Mouse (Mus musculus): ENCODE measurements around the gene Pcdh7. TPM values are rescaled to one million over a fixed set of nuclear protein-coding genes. Genes with fewer than 3 reads are reported as not detected.

Gene Pcdh7
- polyA plus RNA-seq, 1 experiment = 3.6 TPM

- no peak for DNase-seq
- Histone ChIP-seq H3K4me3 (ENCODE audit: control insufficient read depth, insufficient read depth, low read length) (no peak overlapping the region), H3K27me3 (ENCODE audit: control insufficient read depth, insufficient read depth, low read length) (no peaks in the 10 kb centered on the region), H3K4me1 (replicated peaks; ENCODE audit: control insufficient read depth, insufficient read depth, low read length) (no peaks in the 10 kb centered on the region), H3K36me3 (ENCODE audit: control insufficient read depth, insufficient read depth, low read length) (no peaks in the 10 kb centered on the region), H3K27ac (ENCODE audit: control insufficient read depth, insufficient read depth, low read length) (no peak overlapping the region)
- 98% methylated on average over 5 of the region's 5 CpGs for WGBS
- TF ChIP-seq CTCF (IDR thresholded peaks at IDR 0.05; ENCODE audit: borderline replicate concordance, control insufficient read depth, extremely low read depth, insufficient read depth, low read length, poor library complexity) (no peak), POLR2A (IDR thresholded peaks at IDR 0.05; ENCODE audit: control insufficient read depth, extremely low read depth, insufficient read depth, low read length, poor library complexity) (no peak)
Observed at GRCm38 (mm10) chr5:57931331-57931730, 213.6 kb downstream of the Pcdh7 start.

GRCm38 (mm10) chr5:57931738-57932137 lies 214.0 kb downstream of the Pcdh7 start:
- no peaks in the 10 kb centered on the region for H3K27me3 ChIP-seq (ENCODE audit: control insufficient read depth, insufficient read depth, low read length)
- H3K36me3 ChIP-seq (ENCODE audit: control insufficient read depth, insufficient read depth, low read length) = no peaks in the 10 kb centered on the region
- no peak for TF ChIP-seq CTCF (IDR thresholded peaks at IDR 0.05; ENCODE audit: borderline replicate concordance, control insufficient read depth, extremely low read depth, insufficient read depth, low read length, poor library complexity)
- TF ChIP-seq POLR2A (IDR thresholded peaks at IDR 0.05; ENCODE audit: control insufficient read depth, extremely low read depth, insufficient read depth, low read length, poor library complexity) = no peak
- H3K4me1 ChIP-seq (replicated peaks; ENCODE audit: control insufficient read depth, insufficient read depth, low read length) = no peaks in the 10 kb centered on the region
- DNase-seq = no peak
- H3K27ac ChIP-seq (ENCODE audit: control insufficient read depth, insufficient read depth, low read length) = no peak overlapping the region
- 97% methylated on average over 5 of the region's 5 CpGs for WGBS
- H3K4me3 ChIP-seq (ENCODE audit: control insufficient read depth, insufficient read depth, low read length) = no peak overlapping the region

- DNase-seq = no peak
- H3K27ac ChIP-seq (ENCODE audit: control insufficient read depth, insufficient read depth, low read length) = no peak overlapping the region
- no peak overlapping the region for H3K4me3 ChIP-seq (ENCODE audit: control insufficient read depth, insufficient read depth, low read length)
- TF ChIP-seq POLR2A (IDR thresholded peaks at IDR 0.05; ENCODE audit: control insufficient read depth, extremely low read depth, insufficient read depth, low read length, poor library complexity) = no peak
- TF ChIP-seq CTCF (IDR thresholded peaks at IDR 0.05; ENCODE audit: borderline replicate concordance, control insufficient read depth, extremely low read depth, insufficient read depth, low read length, poor library complexity) = no peak
- H3K36me3 ChIP-seq (ENCODE audit: control insufficient read depth, insufficient read depth, low read length) = no peaks in the 10 kb centered on the region
- H3K27me3 ChIP-seq (ENCODE audit: control insufficient read depth, insufficient read depth, low read length) = no peaks in the 10 kb centered on the region
- WGBS = 97% methylated on average over 2 of the region's 2 CpGs
- H3K4me1 ChIP-seq (replicated peaks; ENCODE audit: control insufficient read depth, insufficient read depth, low read length) = no peaks in the 10 kb centered on the region
Observed at GRCm38 (mm10) chr5:57934666-57935065, 216.9 kb downstream of the Pcdh7 start.

GRCm38 (mm10) chr5:57940457-57940856 lies 222.7 kb downstream of the Pcdh7 start:
- DNase-seq = no peak
- no peaks in the 10 kb centered on the region for H3K4me1 ChIP-seq (replicated peaks; ENCODE audit: control insufficient read depth, insufficient read depth, low read length)
- H3K4me3 ChIP-seq (ENCODE audit: control insufficient read depth, insufficient read depth, low read length) = no peak overlapping the region
- H3K36me3 ChIP-seq (ENCODE audit: control insufficient read depth, insufficient read depth, low read length) = no peaks in the 10 kb centered on the region
- 88% methylated on average over 3 of the region's 3 CpGs for WGBS
- TF ChIP-seq CTCF (IDR thresholded peaks at IDR 0.05; ENCODE audit: borderline replicate concordance, control insufficient read depth, extremely low read depth, insufficient read depth, low read length, poor library complexity) = no peak
- H3K27ac ChIP-seq (ENCODE audit: control insufficient read depth, insufficient read depth, low read length) = no peak overlapping the region
- no peaks in the 10 kb centered on the region for H3K27me3 ChIP-seq (ENCODE audit: control insufficient read depth, insufficient read depth, low read length)

DNA sequence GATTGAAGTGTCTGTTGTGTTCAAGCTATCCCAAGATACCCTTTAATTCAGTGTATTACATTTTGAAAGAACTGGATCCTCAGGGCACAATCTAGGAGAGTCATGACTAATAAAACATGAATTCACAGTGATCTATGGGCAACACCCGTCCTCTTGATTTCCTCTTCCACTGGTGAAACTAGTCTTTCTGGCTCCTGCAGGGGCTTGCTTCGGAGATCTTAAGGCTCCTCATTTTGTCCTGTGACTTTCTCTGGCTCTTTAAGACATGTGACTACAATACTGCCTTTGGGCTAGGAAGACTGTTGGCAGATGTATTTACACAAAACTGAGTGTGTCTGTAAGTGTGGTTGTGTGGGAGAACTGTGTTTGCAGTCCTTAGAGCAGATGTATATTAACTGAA lies 225.4 kb downstream of the Pcdh7 start:
- TF ChIP-seq CTCF (IDR thresholded peaks at IDR 0.05; ENCODE audit: borderline replicate concordance, control insufficient read depth, extremely low read depth, insufficient read depth, low read length, poor library complexity) = no peak
- DNase-seq = no peak
- 95% methylated on average over 2 of the region's 2 CpGs for WGBS
- Histone ChIP-seq H3K4me1 (replicated peaks; ENCODE audit: control insufficient read depth, insufficient read depth, low read length) (no peaks in the 10 kb centered on the region), H3K4me3 (ENCODE audit: control insufficient read depth, insufficient read depth, low read length) (no peak overlapping the region), H3K27me3 (ENCODE audit: control insufficient read depth, insufficient read depth, low read length) (no peaks in the 10 kb centered on the region), H3K36me3 (ENCODE audit: control insufficient read depth, insufficient read depth, low read length) (no peaks in the 10 kb centered on the region), H3K27ac (ENCODE audit: control insufficient read depth, insufficient read depth, low read length) (no peak overlapping the region)

DNA sequence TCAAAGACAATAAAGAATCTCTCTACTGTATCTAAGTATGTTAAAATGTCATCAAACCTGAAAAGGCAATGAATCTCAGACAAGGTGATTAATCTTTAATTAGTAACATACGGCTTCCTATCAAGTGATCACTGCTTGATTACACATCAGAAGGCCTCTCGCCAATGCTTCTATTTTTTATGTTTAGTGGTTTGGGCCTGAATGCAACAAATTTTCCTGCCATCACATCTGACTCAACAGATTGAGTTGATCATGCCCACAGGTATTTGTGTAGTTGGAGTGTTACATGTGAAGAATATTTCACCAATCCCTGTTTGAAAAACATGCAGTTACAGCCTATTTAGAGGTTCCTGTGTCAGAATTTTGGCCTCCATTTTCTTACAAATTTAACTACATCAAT lies 225.8 kb downstream of the Pcdh7 start:
- Histone ChIP-seq H3K27ac (ENCODE audit: control insufficient read depth, insufficient read depth, low read length) (no peak overlapping the region), H3K4me1 (replicated peaks; ENCODE audit: control insufficient read depth, insufficient read depth, low read length) (no peaks in the 10 kb centered on the region), H3K36me3 (ENCODE audit: control insufficient read depth, insufficient read depth, low read length) (no peaks in the 10 kb centered on the region), H3K27me3 (ENCODE audit: control insufficient read depth, insufficient read depth, low read length) (no peaks in the 10 kb centered on the region), H3K4me3 (ENCODE audit: control insufficient read depth, insufficient read depth, low read length) (no peak overlapping the region)
- DNase-seq = no peak
- WGBS = 96% methylated on average over 2 of the region's 2 CpGs
- TF ChIP-seq POLR2A (IDR thresholded peaks at IDR 0.05; ENCODE audit: control insufficient read depth, extremely low read depth, insufficient read depth, low read length, poor library complexity) (no peak), CTCF (IDR thresholded peaks at IDR 0.05; ENCODE audit: borderline replicate concordance, control insufficient read depth, extremely low read depth, insufficient read depth, low read length, poor library complexity) (no peak)

DNA sequence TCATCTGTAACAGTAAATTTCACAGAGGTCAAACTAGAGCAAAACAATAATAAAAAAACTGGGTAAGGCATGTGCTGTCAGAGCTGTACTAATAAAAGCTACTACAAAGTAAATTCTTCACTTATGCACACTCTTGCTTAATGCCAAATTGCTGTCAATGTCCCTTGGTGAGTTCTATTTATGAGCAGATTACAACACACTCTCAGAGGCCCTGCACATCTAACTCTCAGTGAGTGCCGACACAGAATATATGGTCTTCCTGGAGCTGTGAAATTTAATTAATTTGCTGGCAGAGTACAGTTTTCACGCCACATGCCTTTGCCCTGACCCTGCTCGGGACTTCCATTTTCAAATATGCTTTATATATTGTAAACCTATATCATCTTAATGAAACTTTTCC lies 227.7 kb downstream of the Pcdh7 start:
- no peak for DNase-seq
- no peak overlapping the region for H3K4me3 ChIP-seq (ENCODE audit: control insufficient read depth, insufficient read depth, low read length)
- no peaks in the 10 kb centered on the region for H3K36me3 ChIP-seq (ENCODE audit: control insufficient read depth, insufficient read depth, low read length)
- no peak overlapping the region for H3K27ac ChIP-seq (ENCODE audit: control insufficient read depth, insufficient read depth, low read length)
- WGBS = 89% methylated on average over 3 of the region's 3 CpGs
- H3K4me1 ChIP-seq (replicated peaks; ENCODE audit: control insufficient read depth, insufficient read depth, low read length) = no peaks in the 10 kb centered on the region
- no peaks in the 10 kb centered on the region for H3K27me3 ChIP-seq (ENCODE audit: control insufficient read depth, insufficient read depth, low read length)
- no peak for TF ChIP-seq CTCF (IDR thresholded peaks at IDR 0.05; ENCODE audit: borderline replicate concordance, control insufficient read depth, extremely low read depth, insufficient read depth, low read length, poor library complexity)
- TF ChIP-seq POLR2A (IDR thresholded peaks at IDR 0.05; ENCODE audit: control insufficient read depth, extremely low read depth, insufficient read depth, low read length, poor library complexity) = no peak
